Mouse (Mus musculus) cerebellum, postnatal 25 days (tissue): Measurements from ENCODE around the gene Slc25a44.

Source experiments
- DNase-seq, 2 experiments: peaks; one replicate each; pipeline ENCODE4 v3.0.0; 2021; ENCODE audit warnings: mixed read lengths in 2 of 2

Gene Slc25a44

DNA sequence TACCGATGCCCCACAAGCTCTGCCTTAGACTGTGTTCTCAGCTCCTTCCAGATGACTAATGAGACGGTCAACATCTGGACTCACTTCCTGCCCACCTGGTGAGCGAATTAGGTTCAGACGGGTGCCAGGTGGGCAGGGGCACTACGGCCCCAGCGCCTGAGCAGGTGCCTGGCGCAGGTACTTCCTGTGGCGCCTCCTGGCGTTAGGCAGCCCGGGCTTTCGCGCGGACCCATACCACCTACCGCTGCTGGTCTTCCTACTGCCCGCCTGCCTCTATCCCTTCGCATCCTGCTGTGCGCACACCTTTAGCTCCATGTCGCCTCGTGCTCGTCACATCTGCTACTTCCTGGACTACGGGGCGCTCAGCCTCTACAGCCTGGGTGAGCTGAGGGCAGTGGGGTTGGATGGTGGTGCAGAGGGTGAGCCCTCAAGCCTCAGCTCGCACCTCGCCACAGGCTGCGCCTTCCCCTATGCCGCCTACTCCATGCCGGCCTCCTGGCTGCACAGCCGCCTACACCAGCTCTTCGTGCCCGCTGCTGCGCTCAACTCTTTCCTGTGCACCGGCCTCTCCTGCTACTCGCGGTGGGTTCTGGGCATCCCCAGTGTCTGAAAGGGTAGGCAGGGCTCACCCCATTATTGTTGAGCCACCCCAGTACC lies 59.1 kb downstream of the Slc25a44 start:
- no peak for DNase-seq

DNA sequence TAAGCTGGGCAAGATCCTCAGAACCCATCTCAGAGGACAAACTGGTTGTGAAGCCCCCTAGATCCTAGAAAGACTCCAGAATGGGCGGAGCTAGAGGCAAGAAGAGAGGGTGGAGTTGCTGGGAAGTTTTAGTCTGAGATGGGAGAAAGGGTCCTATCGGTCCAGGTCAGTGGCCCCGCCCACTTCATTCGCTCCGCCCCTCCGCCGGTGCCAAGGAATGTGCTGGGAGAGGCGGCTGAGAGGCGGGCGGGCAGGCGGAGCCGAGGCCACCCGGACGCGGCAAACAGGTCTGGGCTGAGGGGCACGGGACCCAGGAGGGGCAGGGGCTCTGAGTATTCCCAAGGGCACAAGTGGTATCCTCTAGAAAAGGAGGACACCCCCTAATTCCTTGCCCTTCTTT lies 60.6 kb downstream of the Slc25a44 start, which contains the start of gene Paqr6:
Paqr6 (plus strand) TSS at position 248 of the 400 bp plus-strand sequence.
- peak in 1 of 2 experiments; percentile 58 for DNase-seq

DNA sequence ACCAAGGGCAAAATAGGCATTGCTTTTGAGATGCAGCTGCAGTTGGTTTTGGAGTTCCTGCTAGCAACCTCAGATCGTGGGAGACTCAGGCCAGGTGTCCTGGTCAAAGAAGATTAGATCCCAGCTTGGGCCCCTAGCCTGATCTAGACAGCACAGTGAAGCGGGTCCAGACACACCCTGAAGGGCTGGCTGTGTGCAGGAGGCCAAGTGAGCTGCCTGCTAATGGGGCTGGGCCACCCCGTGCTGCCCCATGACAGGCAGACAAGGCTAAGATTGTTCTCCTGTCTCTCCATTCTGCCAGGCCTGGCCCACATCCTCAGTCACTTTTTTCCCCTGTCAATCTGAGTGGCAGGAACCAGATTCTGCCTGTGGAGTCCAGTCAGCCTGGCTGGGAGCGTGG lies 61.2 kb downstream of the Slc25a44 start:
- no peak for DNase-seq

DNA sequence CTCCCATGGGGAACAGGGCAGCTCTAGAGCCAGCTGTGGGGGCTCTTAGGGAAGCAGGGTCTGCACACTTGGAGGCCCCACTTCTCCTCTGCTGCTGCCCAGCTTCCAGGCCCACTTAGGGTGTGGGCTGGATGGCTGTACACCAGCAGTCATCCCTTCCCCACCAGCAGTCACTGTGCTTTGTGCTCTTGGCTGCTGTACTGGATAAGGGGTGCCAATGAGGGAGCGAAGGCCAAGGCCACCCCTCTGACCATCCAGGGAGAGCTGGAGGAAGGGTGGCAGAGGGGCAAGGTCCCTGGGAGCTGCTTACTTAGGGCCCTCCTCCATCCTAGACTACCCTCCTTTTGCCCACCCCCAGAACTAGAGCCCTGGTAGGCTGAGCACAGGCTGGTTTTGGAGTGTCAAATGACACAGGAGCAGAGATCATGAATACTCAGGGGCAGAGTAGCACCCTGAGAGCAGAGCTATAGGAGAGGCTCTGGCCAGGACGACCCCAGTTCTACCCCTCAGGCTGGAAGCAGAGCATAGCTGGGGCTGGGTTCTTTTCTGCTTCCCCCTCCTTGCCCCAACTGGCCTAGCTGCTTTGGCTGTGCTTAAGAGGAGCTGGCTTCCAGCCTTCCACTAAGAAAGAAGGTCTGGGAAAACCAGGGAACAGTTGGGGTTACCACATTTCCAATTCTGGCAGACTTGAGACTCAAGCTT lies 63.2 kb downstream of the Slc25a44 start:
- DNase-seq: no peak

DNA sequence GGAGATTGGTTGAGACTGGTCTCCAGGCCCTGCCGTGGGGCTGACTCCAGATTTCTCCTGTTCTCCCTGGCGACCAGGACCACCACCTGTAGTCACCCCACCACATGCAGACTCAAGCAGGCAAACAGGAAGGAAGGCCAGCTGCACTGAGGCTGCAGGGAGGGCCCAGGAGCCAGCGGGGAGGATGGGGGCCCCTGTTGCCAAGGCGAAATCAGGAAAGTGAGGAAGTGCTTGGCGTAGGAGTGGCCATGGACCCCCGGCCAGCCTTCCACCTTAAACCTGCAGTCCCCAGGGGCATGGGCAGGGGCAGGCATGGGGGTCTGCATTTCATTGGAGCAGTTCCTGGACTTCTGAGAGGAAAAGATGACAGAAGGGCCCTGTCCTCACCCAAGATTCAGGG lies 63.8 kb downstream of the Slc25a44 start:
- DNase-seq: no peak
